ENCODE assay signal across 8 mouse cellular contexts in genomic region chr2:150451180-150451919, GRCm38 (mm10). TPM values are rescaled to one million over a fixed set of nuclear protein-coding genes. Genes with fewer than 3 reads are reported as not detected.
A peak's percentile ranks its signal among the peaks of the same experiment; 100 is the strongest.
DNase-seq lines count a peak whose midpoint lies in the region; ATAC-seq lines count a peak whose summit lies in the region.
"Not testable (repeated sequence)": the region's sequence is repeated elsewhere in the genome, so short reads cannot be mapped to it uniquely, and the experiment has no call there.

TSS of gene Zfp442 (minus strand) at chr2:150451486.

- H3K4me1 ChIP-seq in embryonic facial prominence, embryonic 12.5 days; midbrain, embryonic 10.5 days: not testable (repeated sequence)

- H3K4me2 ChIP-seq in embryonic facial prominence, embryonic 12.5 days (replicated peaks) = peak within 1 kb of the TSS; percentile 50

- peak within 1 kb of the TSS; percentile 76 for H3K27ac ChIP-seq in embryonic facial prominence, embryonic 12.5 days
- H3K27ac ChIP-seq in midbrain, embryonic 10.5 days (replicated peaks) = peak within 1 kb of the TSS; percentile 82

- not testable (repeated sequence) for H3K9me3 ChIP-seq in embryonic facial prominence, embryonic 12.5 days; midbrain, embryonic 10.5 days (replicated peaks)

- H3K4me3 ChIP-seq in embryonic facial prominence, embryonic 12.5 days = peak within 1 kb of the TSS; percentile 47
- peak within 1 kb of the TSS; percentile 59 for H3K4me3 ChIP-seq in midbrain, embryonic 10.5 days

- H3K27me3 ChIP-seq in embryonic facial prominence, embryonic 12.5 days; midbrain, embryonic 10.5 days (ENCODE audit: low read depth, poor library complexity, severe bottlenecking): not testable (repeated sequence)

- WGBS in embryonic facial prominence, embryonic 12.5 days = under 1% methylated on average over 18 of the region's 18 CpGs
- WGBS in midbrain, embryonic 10.5 days = under 1% methylated on average over 18 of the region's 18 CpGs

- peak; percentile 62 for DNase-seq in adrenal gland, postnatal 25 days
- DNase-seq in heart, adult 18-20 months = peak; percentile 85 to 86
- peak; percentile 83 for DNase-seq in kidney, adult 18-20 months
- peak; percentile 56 for DNase-seq in left cerebral cortex, postnatal 4 days
- DNase-seq in midbrain, embryonic 10.5 days (ENCODE audit: low spot score) = peak; percentile 72
- DNase-seq in right cerebral cortex, postnatal 36 days (ENCODE audit: low spot score in 2 of 2) = peak; percentile 59 to 68
- peak; percentile 76 for DNase-seq in yolk sac, embryonic 10.5 days (ENCODE audit: low spot score)

- intact Hi-C loops in left cerebral cortex, postnatal 4 days (cut with DNase I) = not testable (repeated sequence)

- peak; percentile 99 for ATAC-seq in embryonic facial prominence, embryonic 12.5 days (ENCODE audit: insufficient number of reproducible peaks, insufficient read depth, low FRiP score, low TSS enrichment)

- H3K36me3 ChIP-seq in embryonic facial prominence, embryonic 12.5 days; midbrain, embryonic 10.5 days: not testable (repeated sequence)

- peak within 1 kb of the TSS; percentile 54 for H3K9ac ChIP-seq in embryonic facial prominence, embryonic 12.5 days

RNA-seq across cellular contexts. Expression of gene Zfp442, which starts in this region (rescaled TPM):
- total RNA-seq in adrenal gland, postnatal 25 days (2021) = 8.4 and 8.8 TPM in 2 replicates
- 9.4 and 10.2 TPM in 2 replicates for polyA plus RNA-seq in embryonic facial prominence, embryonic 12.5 days (2016; fragmentation: Nextera tagmentation; extraction: Ambion mirVana)
- total RNA-seq in heart, adult 18-20 months (2021) = 1 to 10 TPM; 6.5 to 7.5 TPM
- 1 to 10 TPM; 9.0 to 9.7 TPM for total RNA-seq in left cerebral cortex, postnatal 4 days (2021)
- 10.4 and 11.2 TPM in 2 replicates for polyA plus RNA-seq in midbrain, embryonic 10.5 days (2016; fragmentation: Nextera tagmentation; extraction: Ambion mirVana)

Comparison
In these comparisons a context has a peak if more than half of its experiments do, and no peak if none do; other contexts are left out.
1. Peak in every context shown above with its lines: DNase-seq, ATAC-seq, H3K4me3 ChIP-seq and H3K27ac ChIP-seq.